Mouse (Mus musculus): ENCODE measurements around the gene Pde7b.

Gene Pde7b

DNA sequence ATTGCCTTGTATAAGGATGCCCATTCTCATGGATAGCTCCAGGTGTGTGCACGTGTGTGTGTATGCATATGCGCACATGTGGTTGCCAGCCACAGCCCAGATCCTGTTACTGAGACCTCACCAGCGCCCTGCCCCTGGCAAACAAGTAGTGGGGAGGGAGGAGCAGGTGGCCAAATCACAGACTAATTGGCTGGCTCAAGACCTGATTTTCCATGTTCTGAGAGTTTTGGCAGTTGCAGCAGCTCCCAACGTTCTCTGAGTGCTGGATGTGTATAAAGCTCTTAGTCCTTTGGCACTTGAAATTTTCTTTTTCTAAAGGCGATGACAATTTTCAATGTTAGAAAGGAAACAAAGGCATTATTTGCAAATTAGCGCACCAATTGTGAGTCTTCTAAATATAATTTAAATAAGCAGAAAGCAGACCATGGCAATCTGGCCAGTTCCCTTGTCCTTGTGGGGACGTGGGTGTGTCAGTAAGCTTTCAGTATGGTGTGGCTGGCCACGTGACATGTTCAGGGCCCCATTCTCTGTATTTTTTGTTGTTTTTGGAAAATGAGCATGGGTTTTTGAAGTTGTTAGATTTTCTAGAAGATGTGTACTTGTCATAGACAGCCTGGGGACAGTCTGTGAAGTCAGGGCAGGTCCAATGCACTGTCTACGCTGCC, 345.7 kb downstream of the Pde7b start:
- in situ Hi-C loops (cut with MboI, MseI), result no loop called here

DNA sequence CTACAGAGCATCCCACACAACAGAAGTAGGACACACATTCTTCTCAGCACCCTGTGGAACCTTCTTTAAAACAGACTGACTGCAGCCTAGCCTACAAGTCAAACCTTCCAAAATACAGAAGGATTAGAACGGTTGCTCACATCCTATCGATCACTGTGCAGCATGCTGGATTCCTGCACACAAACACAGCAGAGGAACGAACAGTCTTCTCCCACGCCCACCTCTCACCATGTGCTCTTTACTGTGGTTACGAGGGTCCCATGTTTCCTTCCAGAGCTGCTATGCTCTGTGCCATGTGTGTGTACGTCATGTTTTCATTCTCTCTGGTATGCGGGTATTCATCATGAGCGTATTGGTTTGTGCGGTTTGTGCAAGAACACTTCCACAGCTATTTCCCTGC, 347.3 kb downstream of the Pde7b start:
- in situ Hi-C loops (cut with MboI, MseI), result no loop called here

DNA sequence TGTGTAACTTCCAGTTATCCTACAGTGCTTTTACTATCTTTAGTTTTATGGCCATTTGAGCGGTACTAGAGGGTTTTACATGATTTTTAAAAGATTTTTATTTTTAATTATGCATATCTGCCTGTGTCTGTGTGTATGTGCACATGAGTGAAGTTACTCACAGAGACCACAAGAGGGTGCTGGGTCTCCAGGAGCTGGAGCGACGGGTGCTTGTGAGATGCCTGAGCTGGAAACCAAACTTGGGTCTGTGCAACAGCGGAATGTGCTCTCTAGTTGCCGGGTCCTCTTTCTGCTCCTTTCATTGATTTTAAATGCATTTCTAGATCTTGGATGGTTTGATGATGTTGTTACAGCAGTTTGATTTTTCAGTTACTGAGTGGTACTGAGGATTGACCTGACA, 352.8 kb downstream of the Pde7b start:
- in situ Hi-C loops (cut with MboI, MseI), result no loop called here

DNA sequence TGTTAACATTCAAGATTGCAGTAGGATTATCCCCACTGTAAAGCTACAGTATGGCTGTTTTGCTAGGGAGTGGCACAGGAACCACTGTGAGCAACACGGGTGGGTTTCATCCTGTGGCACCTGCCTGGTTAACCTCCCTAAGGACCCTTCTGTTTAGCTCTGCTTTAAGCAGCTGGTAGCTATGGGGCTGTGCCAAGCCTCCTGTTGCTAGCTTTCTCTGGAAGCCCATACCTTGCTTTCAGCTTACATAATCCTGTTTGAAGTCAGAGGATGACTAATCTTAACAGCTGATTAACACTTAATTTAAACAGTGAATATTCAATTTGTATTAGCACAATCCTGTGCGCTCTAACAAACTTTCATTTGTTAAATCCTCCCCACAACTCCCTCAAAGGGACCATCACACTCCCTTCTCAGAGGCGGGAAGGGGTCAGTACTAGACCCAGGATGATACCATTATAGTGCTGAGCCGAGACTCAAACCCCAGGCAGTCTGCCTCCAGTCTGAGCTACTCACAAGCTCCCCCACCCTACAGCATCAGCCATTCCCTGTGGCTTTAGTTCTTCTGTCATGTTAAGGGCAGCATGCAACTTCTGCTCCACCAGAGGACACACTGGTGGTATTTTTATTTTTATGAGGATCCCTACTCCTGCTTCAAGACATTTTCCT, 362.3 kb downstream of the Pde7b start:
- in situ Hi-C loops (cut with MboI, MseI), result no loop called here

DNA sequence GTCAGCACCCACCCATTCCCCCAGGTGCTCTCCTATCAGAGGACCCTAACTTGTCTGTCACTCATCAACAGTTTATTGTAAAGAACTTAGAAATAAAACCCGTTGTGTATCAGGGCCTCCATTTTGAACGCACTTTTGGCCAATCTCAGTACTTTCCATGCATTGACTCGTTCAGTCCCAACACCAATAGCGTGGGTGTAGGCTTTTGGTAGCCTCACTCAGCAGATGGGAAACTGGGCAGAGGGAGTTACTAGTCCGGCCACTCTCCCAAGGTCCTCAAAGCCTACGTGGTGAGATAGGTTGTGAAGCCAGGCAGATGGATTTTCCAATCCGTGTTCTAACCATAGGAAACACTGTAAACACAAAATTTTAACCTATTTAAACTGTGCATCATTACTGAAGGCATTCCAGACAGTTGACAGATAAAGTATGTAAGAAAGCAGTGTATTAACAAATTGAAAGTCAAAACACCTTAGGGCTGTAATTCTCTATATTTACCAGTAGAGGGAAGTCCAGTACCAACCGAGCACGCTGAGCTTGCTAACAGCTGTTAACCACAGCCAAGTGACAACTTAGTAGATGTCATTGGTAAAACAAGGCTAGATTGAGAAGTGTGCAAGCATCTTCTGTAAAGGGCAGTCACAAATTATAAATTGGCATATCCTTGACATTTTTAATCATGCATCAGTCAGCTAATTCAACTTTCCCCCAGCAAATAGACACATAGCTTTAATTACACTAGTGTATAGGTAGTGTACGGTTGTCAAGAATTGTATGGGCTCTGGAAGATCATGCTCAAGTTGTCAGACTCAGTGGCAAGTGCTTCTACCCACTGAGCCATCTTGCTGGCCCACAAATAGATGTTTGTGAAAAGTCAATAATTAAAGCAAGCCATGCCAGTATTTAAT, 363.1 kb downstream of the Pde7b start:
- in situ Hi-C loops (cut with MboI, MseI), result no loop called here

DNA sequence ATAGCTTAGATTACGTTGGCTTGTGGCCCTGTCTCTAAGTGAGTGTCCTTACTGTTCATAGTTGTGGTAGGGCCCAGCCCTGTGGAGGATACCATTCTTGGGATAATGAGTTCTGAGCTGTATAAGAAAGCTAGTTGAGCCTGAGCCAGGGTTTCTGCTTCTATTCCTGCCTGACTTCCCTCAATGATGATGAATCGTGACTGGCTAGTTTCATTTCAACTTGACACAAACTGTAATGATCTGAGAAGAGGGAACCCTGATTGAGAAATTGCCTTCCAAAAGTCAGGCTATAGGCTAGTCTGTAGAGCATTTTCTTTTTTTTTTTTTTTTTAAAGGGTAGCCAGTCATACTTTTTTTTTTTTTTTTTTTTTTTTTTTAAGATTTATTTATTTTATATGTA, 376.0 kb downstream of the Pde7b start:
- in situ Hi-C loops (cut with MboI, MseI), result loop anchor here (10.0 kb wide), 1 partner anchor 956 kb away; no protein-coding TSS in a partner anchor

All from T-helper 2 cell (primary cell).